Mouse (Mus musculus) neutrophil, adult 59 days (primary cell): ENCODE data around the gene Kcnmb1. TPM values are rescaled to one million over a fixed set of nuclear protein-coding genes. Genes with fewer than 3 reads are reported as not detected.

Experiments used
- total RNA-seq, 2 experiments: library from RNA; stranded (reverse); gene quantifications; 1 replicate in 1 of 2; 2 replicates in 1 of 2; pipeline ENCODE4 v1.2.4; 2023

The Kcnmb1 gene
- not detected for total RNA-seq

GRCm38 (mm10) chr11:33962688-33963407 is at the start of gene Kcnmb1:
Gene Kcnmb1 (plus strand): TSS chr11:33963013.

GRCm38 (mm10) chr11:33992938-33993337 is 30.1 kb downstream of the Kcnmb1 start, which contains the start of gene Kcnip1:
Gene Kcnip1 (minus strand): TSS chr11:33993152.

Other genes starting within 250 kb of the Kcnmb1 start
- under 1 TPM in 1 of 2 experiments, not detected in 1; 0.09 TPM for gene Kcnip1, start 30.1 kb downstream of the Kcnmb1 start, total RNA-seq
- 100 to 1,000 TPM; 181 to 182 TPM for gene Lcp2, start 83.9 kb downstream of the Kcnmb1 start, total RNA-seq
- not detected for gene 4930469K13Rik, start 135.5 kb downstream of the Kcnmb1 start, total RNA-seq
- gene Foxi1, start 245.1 kb downstream of the Kcnmb1 start, total RNA-seq, result not detected